Mouse (Mus musculus) CD4-positive, CD25-positive, alpha-beta regulatory T cell, adult 4 months (primary cell): Measurements from ENCODE around the gene Bloc1s5. TPM values are rescaled to one million over a fixed set of nuclear protein-coding genes. Genes with fewer than 3 reads are reported as not detected.

Experiments
- ATAC-seq: one replicate; pipeline ENCODE4 v1.8.0; 2017
- polyA plus RNA-seq, 2 experiments: library from polyadenylated mRNA; unstranded; fragments of 100-300 nt; shearing (Covaris generic); gene quantifications; one replicate each; pipeline ENCODE4 v1.2.1; 2017

Gene Bloc1s5
- polyA plus RNA-seq, 2 experiments from 2014 or later = 7.8 to 9.4 TPM

DNA sequence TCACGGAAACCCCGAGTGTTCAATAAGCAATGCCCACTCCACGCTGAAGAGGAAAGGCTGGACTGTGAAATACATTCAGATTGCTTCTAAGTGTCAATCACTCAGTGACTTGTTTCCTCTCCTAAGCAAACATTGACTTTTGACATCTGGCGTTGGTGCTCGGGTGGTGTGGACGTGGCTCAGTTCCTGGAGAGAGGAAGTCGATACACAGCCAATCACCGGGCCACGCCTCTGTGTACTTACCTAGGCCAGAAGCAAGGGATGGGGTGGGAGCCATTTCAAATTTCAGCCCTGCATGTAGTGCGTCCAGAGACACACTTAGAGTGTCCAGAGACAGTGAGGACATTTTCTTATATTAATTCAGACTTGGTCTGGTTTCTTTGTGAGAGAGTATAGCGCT lies 80.3 kb downstream of the Bloc1s5 start:
- no peak for ATAC-seq

DNA sequence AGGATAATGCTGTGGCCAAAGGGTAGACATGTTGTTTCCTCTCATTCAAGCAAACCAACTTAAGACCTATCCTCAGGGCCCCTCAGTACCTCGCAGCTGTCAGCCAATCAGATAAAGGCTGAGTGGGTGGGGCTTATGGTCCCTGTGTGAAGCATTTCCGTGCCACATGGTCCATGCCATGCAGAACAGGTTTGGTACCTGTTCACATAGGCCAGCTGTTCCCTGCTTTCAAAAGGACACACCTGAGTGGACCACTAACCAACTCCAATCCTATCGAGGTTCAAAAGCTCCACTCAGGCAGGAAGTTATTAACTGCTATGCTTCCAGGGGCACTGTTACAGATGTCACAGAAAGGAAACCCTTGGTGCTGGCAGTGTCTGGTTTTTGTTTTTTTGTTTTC lies 80.7 kb downstream of the Bloc1s5 start:
- no peak for ATAC-seq

DNA sequence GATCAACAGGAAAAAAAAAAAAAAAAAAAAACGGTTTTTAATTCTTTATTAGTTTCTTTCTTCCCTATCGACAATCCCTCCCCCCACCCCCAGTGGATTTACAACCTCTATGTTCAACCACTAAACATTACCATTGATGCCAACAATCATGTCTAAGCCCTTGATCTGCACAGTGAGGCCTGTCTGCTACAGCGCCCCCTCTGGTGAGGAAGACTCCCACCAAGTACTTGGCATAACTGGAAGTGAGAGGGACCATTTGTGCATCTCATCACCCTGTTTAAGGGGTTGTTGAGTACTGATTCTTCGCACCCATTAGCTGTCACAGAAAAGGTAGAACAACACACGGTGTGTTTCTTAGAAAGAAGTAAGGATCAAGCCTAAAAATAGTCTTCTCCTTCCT lies 86.2 kb downstream of the Bloc1s5 start:
- no peak for ATAC-seq

DNA sequence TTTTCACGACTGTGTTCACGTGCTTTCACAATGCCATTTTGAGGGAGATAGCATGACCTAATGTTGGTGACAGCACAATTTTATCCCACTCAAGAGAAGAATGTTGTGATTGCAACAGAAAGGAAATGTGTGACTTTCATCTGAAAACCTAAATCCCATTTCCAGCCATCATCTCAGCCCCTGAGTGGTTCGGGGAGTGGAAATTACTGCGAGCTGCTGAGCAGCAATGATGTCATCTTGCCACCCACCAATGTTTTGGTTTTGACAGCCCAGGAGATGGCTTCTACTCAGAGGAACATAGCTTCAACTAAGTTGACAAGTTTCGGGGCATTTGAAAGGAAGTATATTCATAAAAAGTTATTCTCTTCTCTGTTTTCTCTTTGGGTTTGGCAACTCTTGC lies 87.2 kb downstream of the Bloc1s5 start:
- no peak for ATAC-seq

DNA sequence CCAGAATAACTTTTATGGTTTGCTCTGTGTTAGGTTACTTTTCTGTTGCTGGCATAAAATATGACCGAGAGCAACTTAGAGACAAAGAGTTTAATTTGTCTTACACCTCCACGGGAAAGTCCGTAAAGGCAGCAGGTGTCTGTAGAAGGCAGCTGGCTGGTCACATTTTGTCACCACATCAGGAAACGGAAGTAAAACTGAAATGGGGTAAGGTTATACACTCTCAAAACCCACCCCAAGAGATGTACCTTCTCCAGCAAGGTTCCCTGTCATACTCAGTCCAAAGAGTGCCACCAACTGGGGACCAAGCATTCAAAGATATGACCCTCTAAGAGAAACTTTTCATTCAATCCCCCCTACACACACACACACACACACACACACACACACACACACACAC lies 88.2 kb downstream of the Bloc1s5 start:
- ATAC-seq = peak; percentile 56

DNA sequence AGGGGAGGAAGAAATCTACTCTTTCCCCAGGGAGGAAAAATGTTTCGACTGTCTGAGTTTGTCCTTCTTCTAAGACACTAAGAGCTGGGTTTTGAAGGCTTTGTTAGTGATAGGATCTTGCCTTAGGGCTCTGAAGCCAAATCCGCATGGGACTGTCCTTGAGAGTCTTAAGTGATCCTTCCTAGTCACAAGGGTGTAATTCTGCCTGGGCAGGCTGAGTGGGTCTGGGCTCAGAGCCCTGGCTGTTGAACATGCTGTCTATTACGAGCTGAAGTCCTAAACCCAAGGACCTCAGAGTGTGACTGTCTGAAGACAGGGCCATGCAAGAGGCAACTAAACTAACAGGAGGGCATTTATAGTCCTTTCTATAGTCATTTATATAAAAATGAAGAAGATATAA lies 89.4 kb downstream of the Bloc1s5 start:
- ATAC-seq = no peak

DNA sequence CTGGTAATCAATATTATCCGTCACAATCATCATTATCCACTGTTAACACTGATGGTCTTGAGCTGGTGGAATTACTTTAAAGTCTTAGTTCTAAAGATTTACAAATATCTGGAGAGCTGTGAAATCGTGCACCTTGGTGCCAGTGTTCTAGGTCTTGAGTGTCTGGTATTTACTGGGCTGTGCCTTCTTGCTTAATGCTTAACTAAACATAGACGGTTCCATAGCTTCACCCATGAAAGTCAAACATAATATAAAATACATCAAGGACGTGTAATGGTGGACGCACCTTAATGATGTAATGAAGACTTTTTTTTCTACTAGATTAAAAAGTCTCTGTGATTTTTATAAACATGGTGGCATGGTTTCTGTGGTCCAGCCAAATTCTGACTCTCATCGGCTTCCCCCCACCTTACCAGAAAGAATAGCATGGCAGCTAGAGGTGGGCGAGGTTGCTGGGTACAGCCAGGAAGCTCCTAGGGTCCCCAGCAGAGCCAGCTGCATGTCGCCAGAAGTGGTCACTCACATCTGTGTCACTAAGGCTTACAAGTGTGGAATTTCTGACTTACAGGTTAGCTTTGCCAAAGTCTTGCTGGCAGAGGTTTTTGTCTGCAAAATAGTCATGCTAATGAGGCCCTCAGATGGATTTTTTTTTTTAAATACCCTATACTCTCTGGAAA lies 90.0 kb downstream of the Bloc1s5 start:
- no peak for ATAC-seq

DNA sequence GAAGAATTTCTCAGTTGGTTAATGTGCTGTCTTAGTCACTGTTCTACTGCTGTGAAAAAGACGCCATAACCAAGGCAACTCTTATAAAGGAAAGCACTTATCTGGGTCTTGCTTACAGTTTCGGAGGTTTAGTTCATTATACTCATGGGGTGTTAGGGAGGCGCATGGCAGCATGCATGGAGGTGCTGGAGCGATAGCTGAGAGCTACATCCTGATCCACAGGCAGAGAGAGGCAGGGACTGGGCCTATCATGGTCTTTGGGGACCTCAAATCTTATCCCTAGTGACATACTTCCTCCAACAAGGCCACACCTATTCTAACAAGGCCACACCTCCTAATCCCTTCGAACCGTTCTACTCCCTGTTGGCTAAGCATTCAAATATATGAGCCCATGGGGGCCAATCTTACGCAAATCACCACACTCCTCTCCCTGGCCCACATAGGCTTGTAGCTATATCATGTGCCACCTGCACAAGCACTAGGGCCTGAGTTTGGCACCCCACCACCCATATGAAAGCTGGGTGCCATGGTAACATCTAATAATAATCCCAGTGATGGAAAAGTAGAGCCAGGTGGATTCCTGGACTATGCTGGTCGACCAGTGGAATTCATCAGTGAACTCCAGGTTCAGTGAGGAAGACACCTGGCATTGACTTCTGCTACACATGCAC lies 91.3 kb downstream of the Bloc1s5 start:
- ATAC-seq = no peak

Other genes starting within 250 kb of the Bloc1s5 start
- 10 to 100 TPM; 18.1 to 18.2 TPM for gene Txndc5, start 106.3 kb downstream of the Bloc1s5 start, polyA plus RNA-seq
- gene Eef1e1, start 23.9 kb upstream of the Bloc1s5 start, polyA plus RNA-seq = 10 to 100 TPM; 40.4 to 47.1 TPM